Mouse (Mus musculus) cerebellum, postnatal 4 days (tissue): ENCODE measurements around the gene Tfpi2.

Experiments used
- DNase-seq, 2 experiments: peaks; one replicate each; pipeline ENCODE4 v3.0.0; 2022; ENCODE audit warnings: low spot score in 2 of 2, mixed read lengths in 1 of 2

Tfpi2 gene

DNA sequence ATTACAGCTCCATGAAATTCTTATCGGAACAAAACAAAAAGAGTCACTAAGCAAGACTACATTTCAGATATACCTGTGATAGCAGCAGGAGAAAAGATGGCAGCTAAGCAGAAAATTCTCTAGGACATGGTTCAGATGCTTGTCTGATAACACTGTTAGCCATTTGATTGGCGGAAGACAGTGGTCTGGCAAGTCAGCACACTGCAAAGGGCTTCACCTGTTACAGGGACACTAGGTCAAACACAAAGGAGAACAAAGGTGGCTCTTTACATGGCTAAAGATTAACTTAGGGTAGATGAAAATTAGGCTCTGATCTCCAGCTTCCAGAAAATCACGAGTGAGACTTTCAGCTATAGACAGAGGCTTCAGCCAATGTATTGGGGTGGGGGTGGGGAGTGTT is at the start of gene Tfpi2:
Gene Tfpi2, minus strand, starts transcription at position 170 of the 400 bp plus-strand sequence.
- DNase-seq: no peak

GRCm38 (mm10) chr6:4030956-4031355 is 42.2 kb upstream of the Tfpi2 start:
- no peak for DNase-seq

DNA sequence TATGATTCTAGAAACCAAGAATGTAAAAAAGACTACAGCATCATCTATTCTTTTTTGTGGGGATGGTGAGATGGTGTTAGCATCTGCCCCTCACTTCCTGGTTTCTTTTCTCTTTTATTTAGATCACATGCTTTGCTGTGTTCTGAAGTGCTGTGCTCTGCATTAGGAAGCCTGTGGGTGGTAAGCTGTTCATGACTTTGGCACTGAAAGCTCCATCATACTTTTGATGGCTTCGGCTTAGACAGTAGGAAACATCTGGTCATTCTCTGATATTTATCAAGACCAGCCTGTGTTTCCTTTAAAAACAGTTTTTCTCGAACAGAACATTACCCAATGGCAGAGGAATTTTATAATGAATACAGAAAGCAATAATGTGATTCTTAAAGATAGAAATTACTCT is 37.6 kb upstream of the Tfpi2 start:
- no peak for DNase-seq

GRCm38 (mm10) chr6:4022645-4023044 is 33.9 kb upstream of the Tfpi2 start:
- no peak for DNase-seq

GRCm38 (mm10) chr6:4009548-4009947 is 20.8 kb upstream of the Tfpi2 start:
- no peak for DNase-seq

DNA sequence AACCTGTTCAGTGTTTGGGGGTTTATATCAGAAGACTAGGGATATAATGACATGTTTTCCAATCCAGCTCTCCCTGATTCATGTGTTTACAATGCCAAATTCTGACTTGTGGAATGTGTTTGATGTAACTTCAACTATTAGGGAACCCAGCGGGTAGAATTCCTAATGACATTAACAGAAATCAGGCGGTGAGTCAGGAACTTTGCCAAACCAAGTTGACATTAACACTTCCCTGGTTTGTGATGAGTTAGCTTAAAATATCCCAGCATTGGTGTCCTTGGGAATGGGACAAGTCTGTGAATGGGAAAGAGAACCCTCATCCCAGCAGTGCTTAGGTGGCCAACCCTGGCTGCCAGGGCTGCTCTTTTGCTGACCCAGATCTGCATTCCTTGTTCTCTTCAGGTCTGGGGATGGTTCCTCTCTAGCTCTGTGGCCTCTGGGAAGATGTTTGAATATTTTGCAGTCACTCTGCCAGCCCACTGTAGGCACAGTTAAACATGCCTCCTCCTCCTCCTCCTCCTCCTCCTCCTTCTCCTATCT is 19.9 kb upstream of the Tfpi2 start:
- no peak for DNase-seq

- DNase-seq: no peak
Observed at GRCm38 (mm10) chr6:4004808-4005207, 16.1 kb upstream of the Tfpi2 start.

DNA sequence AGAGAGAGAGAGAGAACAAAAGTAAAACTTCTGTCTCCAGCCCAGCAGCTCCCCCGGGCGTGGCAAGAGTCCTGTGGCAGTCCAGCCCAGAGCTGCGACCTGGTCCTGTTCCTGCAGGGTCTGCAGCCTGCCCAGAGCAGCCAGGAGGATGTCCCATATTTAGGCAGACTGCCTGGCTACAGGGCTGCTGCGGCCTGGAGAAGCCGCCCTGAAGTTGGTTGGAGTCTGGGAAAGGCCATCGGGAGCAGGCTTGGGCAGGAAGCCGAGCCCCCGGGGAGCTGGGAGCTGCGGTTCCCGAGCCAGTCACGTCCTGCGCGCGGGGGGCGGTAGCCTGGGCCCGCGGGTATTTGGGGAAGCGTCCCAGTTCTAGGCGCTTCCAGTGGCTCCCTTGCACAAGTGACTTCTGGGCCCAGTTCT is 15.2 kb upstream of the Tfpi2 start, which contains the start of gene Gng11:
Gene Gng11, plus strand, starts transcription at position 15 of the 417 bp plus-strand sequence.
- DNase-seq: peak in 1 of 2 experiments; percentile 39

DNA sequence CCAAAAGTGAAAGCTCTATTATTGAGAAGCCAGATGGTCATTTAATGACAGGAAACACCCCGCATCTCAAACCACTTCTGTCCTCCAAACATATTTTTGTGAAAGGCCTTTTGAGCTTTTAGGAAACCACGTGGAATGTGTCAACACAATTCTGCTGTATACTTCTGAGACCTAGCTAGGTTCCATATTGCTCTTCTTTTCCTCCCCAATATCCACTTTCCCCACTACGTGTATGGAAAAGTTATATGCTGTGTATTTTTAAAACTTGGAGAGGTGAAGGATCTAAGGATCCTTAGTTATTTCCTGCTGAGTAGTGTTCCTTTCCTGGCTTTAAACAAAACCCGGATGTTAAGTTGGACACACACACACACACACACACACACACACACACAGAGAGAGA is 14.7 kb upstream of the Tfpi2 start:
- DNase-seq: no peak

DNA sequence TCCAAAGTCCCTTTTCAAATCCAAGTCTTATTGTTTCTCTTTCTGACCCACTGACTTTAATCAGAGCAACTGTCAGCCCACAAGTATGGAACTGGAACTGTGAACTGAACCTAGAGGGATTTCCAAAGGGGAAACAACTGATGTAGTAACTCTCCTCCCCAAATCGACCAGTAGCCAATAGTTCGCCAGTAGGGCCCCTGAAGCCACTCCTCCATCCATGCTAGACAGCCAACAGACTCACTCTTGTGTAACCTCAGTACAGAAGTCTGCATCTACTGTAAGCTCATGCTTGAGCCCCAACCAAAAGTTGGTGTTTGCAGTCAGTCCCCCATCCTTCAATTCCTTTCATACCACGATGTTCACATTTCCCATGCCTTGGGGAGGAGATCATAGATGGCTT is 12.0 kb upstream of the Tfpi2 start:
- DNase-seq: no peak

DNA sequence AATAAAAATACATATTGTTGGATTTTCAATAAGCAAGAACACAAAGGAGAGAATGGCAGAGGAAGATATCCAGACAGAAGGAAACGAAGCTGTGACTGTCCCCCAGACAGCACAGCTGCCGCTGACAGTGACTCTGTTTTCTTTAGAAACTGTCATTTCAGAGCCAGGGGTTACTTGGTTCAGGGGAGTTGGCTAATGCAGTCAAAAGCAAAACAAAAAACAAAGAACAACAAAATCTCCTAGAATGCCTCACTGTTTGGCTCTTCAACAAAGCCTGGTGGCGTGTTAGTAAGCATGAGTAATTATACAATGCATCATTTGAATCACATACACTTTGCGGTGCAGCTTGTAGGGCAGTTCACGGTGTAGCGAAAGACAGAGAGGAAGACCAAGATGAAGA is 10.6 kb upstream of the Tfpi2 start:
- no peak for DNase-seq

DNA sequence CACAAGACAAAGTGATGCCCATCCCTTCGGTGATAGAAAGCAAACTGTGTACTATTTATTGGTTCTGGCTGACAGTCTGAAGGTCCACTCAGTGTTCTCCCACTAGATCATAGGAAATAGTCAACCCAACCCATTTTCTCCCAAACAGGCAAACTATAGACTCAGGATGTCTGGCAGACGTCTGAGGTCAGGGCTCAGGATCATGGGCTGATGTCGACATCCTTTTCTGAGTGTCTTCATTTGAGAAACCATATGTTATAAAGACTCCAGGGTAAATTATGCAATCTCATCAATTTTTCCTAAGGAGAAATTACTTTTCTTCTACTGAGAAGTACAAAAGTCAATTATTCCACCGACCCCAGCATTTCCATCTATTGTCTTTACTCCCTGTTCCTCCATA is 9.4 kb upstream of the Tfpi2 start:
- no peak for DNase-seq

DNA sequence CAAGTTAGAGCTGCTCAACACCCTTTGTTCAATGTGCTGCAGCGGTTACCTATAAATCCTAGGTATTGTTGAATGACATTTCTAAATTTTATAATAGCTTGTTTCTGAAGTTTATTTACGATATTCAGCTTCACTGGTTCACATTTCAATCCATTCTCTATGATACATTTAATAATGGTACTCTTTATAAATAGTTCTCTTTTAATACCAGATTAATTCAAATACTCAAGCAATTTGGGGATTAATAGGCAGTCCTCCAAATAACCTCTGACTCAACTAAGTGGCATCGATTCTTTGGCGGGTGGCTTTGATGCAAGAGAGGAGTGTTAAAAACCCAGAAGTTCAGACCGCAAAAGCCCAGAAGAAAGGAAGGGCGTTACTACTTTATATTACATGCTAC is 4.8 kb upstream of the Tfpi2 start, which contains the start of gene Gngt1:
Gene Gngt1, plus strand, starts transcription at position 301 of the 400 bp plus-strand sequence.
- DNase-seq: no peak

GRCm38 (mm10) chr6:3982661-3983284 is 5.9 kb downstream of the Tfpi2 start:
- DNase-seq: no peak

GRCm38 (mm10) chr6:3973679-3974078 is 15.0 kb downstream of the Tfpi2 start:
- no peak for DNase-seq

DNA sequence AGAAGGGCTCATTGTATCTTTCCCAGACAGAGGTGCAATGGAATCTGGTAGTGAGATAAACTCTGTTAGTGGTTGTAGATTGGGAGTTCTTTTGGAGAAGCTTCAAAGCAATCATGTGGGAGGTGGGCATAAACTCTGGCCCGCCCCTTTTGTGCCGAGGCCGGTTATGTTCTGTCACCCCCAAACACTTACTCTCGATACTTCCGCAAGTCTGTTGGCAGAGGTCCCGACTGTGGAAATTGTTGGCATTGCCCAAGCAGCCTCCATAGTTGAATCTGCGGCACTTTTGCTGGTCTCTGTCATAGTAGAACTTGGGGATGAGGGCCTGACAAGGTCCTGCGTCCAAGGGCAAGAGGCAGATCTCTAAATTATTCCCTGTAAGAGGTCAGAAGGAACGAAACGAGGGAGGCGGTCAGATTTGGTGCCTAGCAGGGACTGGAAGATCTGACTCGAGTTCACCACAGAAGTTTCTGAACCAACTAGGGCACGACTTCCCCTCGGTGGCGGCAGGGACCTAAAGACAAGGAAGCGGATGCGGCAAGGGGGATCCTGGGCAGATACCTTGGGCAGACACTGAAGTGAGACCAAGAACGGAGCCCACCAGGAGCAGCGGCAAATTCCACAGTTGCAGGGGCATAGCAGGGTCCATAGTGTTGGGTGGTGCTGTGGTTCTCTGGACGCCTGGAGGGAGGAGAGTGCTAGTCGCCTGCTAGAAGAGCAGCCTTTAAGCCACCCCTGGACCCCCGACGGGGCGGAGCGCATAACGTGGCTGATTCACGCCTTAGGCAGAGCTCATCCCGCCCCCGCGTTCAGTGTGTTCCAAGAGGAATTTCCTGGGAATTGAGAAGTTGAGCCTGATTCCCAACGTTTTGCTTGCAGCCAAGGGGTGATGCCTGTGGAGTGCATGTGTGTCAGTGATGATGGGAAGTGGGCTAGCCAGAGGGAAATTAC is 20.8 kb downstream of the Tfpi2 start:
- no peak for DNase-seq

DNA sequence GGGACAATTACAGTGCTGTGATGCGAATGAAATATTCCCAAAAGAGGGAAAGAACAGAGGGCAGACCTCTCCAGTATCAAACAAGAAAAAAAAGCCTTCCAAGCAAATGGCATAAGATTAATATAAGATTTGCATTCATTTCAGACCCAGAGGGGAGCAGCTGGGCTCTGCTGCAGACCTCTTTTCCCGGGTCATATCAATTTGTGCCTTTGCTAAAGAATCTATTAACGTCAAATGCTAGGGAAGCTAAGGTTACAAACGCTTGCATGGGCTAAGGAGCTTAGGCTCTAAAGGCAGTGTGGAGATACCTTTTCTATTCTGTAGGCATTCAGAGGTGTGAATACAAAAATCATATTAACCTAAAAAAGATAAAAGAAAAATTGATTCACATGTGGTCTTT is 33.8 kb downstream of the Tfpi2 start:
- no peak for DNase-seq

DNA sequence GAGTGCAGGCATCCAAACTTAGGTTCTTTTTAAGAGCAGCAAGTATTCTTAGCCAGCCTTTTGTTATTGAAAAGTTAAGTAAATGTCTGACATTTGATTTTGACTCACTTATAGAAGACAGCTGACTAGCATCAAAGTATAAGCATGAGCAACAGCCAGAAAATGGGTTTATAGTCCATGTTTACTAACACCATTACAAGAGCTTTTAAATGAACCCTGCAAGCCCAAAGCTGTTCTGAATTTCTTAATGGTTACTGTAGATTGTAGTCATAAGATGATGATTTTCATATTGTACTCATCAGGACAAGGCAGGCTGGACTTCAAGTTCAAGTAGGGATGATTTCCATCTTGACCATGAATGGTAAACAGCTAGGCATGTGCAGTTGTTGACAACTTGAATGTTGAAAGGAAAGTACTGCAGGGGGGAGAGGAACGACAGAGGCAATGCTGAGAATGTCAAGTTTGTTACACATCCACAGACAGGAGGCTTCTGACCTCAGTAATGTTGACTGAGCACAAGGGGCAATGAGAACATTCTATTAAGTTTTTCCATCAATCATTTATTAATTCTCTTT is 52.5 kb downstream of the Tfpi2 start:
- DNase-seq: no peak

GRCm38 (mm10) chr6:3935606-3936005 is 53.1 kb downstream of the Tfpi2 start:
- DNase-seq: no peak

DNA sequence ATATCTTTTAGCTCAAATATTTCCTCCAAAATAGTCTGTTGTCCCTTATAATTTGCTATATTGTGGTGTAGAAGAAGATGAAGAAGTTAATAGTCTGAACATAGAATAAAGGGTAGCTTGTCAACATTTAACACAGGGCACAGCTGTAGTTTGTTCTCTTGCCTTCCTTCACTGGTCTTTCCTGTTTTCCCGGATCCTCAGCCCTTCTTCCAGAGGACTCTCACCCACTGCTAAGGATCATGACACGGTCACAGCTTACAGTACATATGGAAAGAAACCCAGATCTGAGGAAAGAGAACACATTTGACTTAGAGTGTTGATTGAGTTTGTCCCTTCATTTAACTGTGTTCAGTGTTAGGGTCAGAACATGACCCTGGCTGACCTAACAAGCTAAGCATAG is 53.7 kb downstream of the Tfpi2 start:
- DNase-seq: no peak

GRCm38 (mm10) chr6:3926140-3926539 is 62.6 kb downstream of the Tfpi2 start:
- DNase-seq: no peak

GRCm38 (mm10) chr6:3922870-3923269 is 65.8 kb downstream of the Tfpi2 start:
- DNase-seq: no peak
